Mouse (Mus musculus) testis, adult 2 months (tissue): Measurements from ENCODE around the gene Frmd5.

Source experiments
- CTCF ChIP-seq: fragments of 200-500 bp; IDR thresholded peaks from 2 replicates; pipeline ENCODE4 v1.5.1; 2012; ENCODE audit warnings: low read depth, mild to moderate bottlenecking, inconsistent platforms, low read length, moderate library complexity; ENCODE audit not compliant: control insufficient read depth, insufficient read depth, insufficient replicate concordance
- POLR2A ChIP-seq: fragments of 200-500 bp; IDR thresholded peaks from 2 replicates; pipeline ENCODE4 v1.6.1; 2012; ENCODE audit warnings: low read depth, mild to moderate bottlenecking, inconsistent platforms, low read length, moderate library complexity; ENCODE audit not compliant: control insufficient read depth

- TF ChIP-seq POLR2A (no peak), CTCF (no peak)
Observed at GRCm38 (mm10) chr2:121821787-121822186, 14.9 kb upstream of the Frmd5 start.
